Mouse (Mus musculus) layer of hippocampus, adult 9-10 months (tissue): ENCODE data around the gene Ptger4.

Experiments
- DNase-seq: peaks from one replicate; pipeline ENCODE4 v3.0.0; 2022; ENCODE audit warnings: low spot score

Gene Ptger4

DNA sequence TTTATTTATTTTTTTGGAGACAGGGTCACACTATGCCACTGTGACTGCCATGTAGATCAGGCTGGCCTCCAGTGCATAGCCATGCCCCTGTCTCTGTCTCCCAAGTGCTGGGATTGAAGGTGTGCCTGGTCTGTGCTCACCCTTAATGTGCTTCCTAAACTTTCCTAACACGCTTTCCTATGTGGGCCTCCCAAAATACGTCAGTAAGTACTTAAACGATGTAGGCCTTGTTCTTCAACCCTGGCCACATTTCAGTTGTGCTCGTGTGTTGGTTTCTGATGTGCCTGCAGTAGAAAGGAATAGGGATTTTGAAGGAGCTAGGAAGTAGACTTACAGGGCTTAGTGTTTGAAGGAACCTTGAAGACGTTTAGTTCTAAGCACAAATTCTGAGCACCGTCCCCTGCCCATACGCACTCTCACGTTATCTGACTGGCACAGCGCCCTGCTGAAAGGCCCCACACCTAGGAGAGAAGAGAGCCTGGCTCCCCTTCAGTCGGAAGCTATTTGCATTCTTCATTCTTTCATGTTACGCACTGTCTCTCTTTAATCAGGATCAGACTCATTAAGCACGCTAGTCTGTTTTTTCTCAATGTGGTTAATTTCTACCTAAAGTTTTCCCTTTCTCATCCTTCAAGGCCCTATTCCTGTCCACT, 78.7 kb downstream of the Ptger4 start:
- no peak for DNase-seq

DNA sequence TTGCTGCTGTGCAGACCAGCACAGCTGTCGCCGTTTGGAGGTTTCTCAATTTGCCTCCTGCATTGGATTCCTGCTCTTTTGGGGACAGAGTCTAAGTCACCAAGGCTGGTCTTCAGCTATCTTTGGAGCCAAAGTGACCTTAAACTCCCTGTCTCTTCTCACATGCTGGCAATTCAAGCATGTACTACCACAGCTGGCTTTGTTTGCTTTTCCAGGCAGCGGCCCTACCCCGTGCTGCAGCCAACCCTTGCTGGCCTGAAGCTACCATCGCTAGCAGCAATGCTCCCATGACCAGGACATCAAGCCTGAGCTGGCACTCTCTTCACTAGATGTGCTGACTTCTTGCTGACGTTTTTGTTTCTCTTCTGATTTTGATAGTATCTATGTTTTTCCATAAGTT, 85.2 kb downstream of the Ptger4 start:
- DNase-seq = no peak

DNA sequence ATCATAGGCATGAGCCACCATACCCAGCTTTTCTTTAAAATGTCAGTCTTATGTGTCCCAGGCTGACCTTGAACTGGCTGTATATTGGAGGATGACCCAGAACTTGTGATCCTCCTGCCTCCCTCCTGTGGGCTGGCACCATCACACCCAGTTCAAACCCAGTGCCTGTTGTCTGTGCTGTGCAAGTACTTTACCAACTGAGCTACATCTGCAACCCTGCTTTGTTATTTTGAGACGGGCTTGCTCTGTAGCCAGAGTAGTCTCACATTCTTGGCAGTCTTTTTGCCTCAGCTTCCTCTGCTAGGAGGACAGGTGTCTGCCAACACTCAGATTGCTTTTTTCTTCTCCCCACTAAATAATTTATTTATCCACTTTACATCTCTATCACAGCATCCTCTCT, 86.6 kb downstream of the Ptger4 start:
- DNase-seq = no peak
